Mouse (Mus musculus) ES-E14 (cell line): Measurements from ENCODE around the gene Adra1d.

ENCODE experiments used
- CHD2 ChIP-seq: IDR thresholded peaks from 2 replicates; pipeline ENCODE4 v1.6.1; 2014; ENCODE audit warnings: mild to moderate bottlenecking, low read depth, low read length, inconsistent platforms
- HCFC1 ChIP-seq: IDR thresholded peaks from 2 replicates; pipeline ENCODE4 v1.6.1; 2012; ENCODE audit warnings: low read length, inconsistent platforms, borderline replicate concordance; ENCODE audit not compliant: insufficient read depth
- MAFK ChIP-seq: IDR thresholded peaks from 2 replicates; pipeline ENCODE4 v1.6.1; 2014; ENCODE audit warnings: mild to moderate bottlenecking, low read depth, low read length, inconsistent platforms; ENCODE audit not compliant: insufficient read depth
- ZC3H11A ChIP-seq: IDR thresholded peaks from 2 replicates; pipeline ENCODE4 v1.6.1; 2012; ENCODE audit warnings: low read depth, mild to moderate bottlenecking, inconsistent platforms, low read length, borderline replicate concordance
- ZNF384 ChIP-seq: IDR thresholded peaks from 2 replicates; pipeline ENCODE4 v1.6.1; 2012; ENCODE audit warnings: low read depth, low read length, inconsistent platforms

GRCm38 (mm10) chr2:131506358-131506757 lies 55.7 kb downstream of the Adra1d start:
- no peak for TF ChIP-seq CHD2
- no peak for TF ChIP-seq ZC3H11A
- TF ChIP-seq HCFC1: no peak
- no peak for TF ChIP-seq MAFK
- TF ChIP-seq ZNF384: no peak
